Mouse (Mus musculus) lung, adult 2 months (tissue): ENCODE results near the gene Crygn. TPM values are rescaled to one million over a fixed set of nuclear protein-coding genes. Genes with fewer than 3 reads are reported as not detected.

Experiments used
- DNase-seq: peaks from one replicate; pipeline ENCODE4 v3.0.0; 2022
- H3K4me1 ChIP-seq: fragments of 200-500 bp; 2 replicates; pipeline ENCODE4 v1.6.1; 2011; ENCODE audit warnings: low read length; ENCODE audit not compliant: control insufficient read depth, insufficient read depth
- H3K4me3 ChIP-seq: fragments of 200-500 bp; replicated peaks from 2 replicates; pipeline ENCODE3; 2011; ENCODE audit warnings: low read depth, mild to moderate bottlenecking, control low read depth, low read length; ENCODE audit errors: extremely low read depth
- CTCF ChIP-seq: fragments of 200-500 bp; IDR thresholded peaks from 2 replicates; pipeline ENCODE4 v1.5.1; 2011; ENCODE audit warnings: mild to moderate bottlenecking, low read length, control low read depth; ENCODE audit not compliant: insufficient read depth
- POLR2A ChIP-seq: fragments of 200-500 bp; IDR thresholded peaks from 2 replicates; pipeline ENCODE4 v1.6.1; 2011; ENCODE audit warnings: low read depth, mild to moderate bottlenecking, control low read depth, low read length, borderline replicate concordance; ENCODE audit errors: extremely low read depth
- WGBS: fragments of 180-500 bp; shearing (Covaris S2); methylation state at CpG from one replicate; pipeline ENCODE4 v1.1.7; 2018; 5-methylcytosine and 5-hydroxymethylcytosine counted together
- polyA plus RNA-seq: library from polyadenylated mRNA; depleted of rRNA; stranded (reverse); fragments of >200 nt; gene quantifications from 2 replicates; pipeline ENCODE4 v1.2.3, GENCODE M21; 2012

The Crygn gene
- polyA plus RNA-seq, 1 experiment, result 0.28 TPM

GRCm38 (mm10) chr5:24750321-24751304 is 7.2 kb downstream of the Crygn start:
- H3K4me3 ChIP-seq, result peak overlapping the region; percentile 83
- WGBS, result 2% methylated on average over 57 of the region's 59 CpGs
- peak; percentile 87 for DNase-seq

GRCm38 (mm10) chr5:24749731-24750130 is 8.1 kb downstream of the Crygn start:
- Histone ChIP-seq H3K4me1 (peaks cover 4% of the 10 kb centered on the region; the same call in 1 of the 2 replicates), H3K4me3 (no peak overlapping the region)
- DNase-seq, result no peak
- 66% methylated on average over 5 of the region's 5 CpGs for WGBS
- no peak for TF ChIP-seq CTCF

More at GRCm38 (mm10) chr5:24750321-24751304, 7.2 kb downstream of the Crygn start:
- peaks cover 4% of the 10 kb centered on the region; the same call in 1 of the 2 replicates for H3K4me1 ChIP-seq
- TF ChIP-seq POLR2A (peak; percentile 59; the same call in 1 of the 2 replicates), CTCF (peak; percentile 56)

- WGBS, result 35% methylated on average over 6 of the region's 6 CpGs
- Histone ChIP-seq H3K4me3 (no peak overlapping the region), H3K4me1 (peaks cover 4% of the 10 kb centered on the region; the same call in 1 of the 2 replicates)
- no peak for DNase-seq
- TF ChIP-seq CTCF (no peak), POLR2A (no peak)
Observed at GRCm38 (mm10) chr5:24747533-24747932, 10.3 kb downstream of the Crygn start.

- DNase-seq, result no peak
- TF ChIP-seq POLR2A, result no peak
- no peak for TF ChIP-seq CTCF
- peaks cover 2% of the 10 kb centered on the region; the same call in 1 of the 2 replicates for H3K4me1 ChIP-seq
- H3K4me3 ChIP-seq, result no peak overlapping the region
- 84% methylated on average over 10 of the region's 10 CpGs for WGBS
Observed at GRCm38 (mm10) chr5:24743956-24744355, 13.9 kb downstream of the Crygn start.

- peaks cover 4% of the 10 kb centered on the region; the same call in 1 of the 2 replicates for H3K4me1 ChIP-seq
- 77% methylated on average over 15 of the region's 15 CpGs for WGBS
- TF ChIP-seq CTCF (no peak), POLR2A (no peak)
- H3K4me3 ChIP-seq, result no peak overlapping the region
- no peak for DNase-seq
Observed at GRCm38 (mm10) chr5:24741172-24741885, 16.5 kb downstream of the Crygn start.

- Histone ChIP-seq H3K4me1 (peaks cover 4% of the 10 kb centered on the region; the same call in 1 of the 2 replicates), H3K4me3 (no peak overlapping the region)
- no peak for DNase-seq
- no peak for TF ChIP-seq CTCF
- no peak for TF ChIP-seq POLR2A
- WGBS, result 24% methylated on average over 15 of the region's 15 CpGs
Observed at GRCm38 (mm10) chr5:24739141-24739753, 18.6 kb downstream of the Crygn start.

GRCm38 (mm10) chr5:24738517-24738916 is 19.3 kb downstream of the Crygn start:
- no peak overlapping the region for H3K4me3 ChIP-seq
- no peak for DNase-seq
- TF ChIP-seq POLR2A, result no peak
- H3K4me1 ChIP-seq, result peaks cover 4% of the 10 kb centered on the region; the same call in 1 of the 2 replicates
- WGBS, result 74% methylated on average over 1 of the region's 1 CpGs

GRCm38 (mm10) chr5:24737595-24737994 is 20.2 kb downstream of the Crygn start:
- TF ChIP-seq CTCF, result no peak
- TF ChIP-seq POLR2A, result no peak

GRCm38 (mm10) chr5:24733771-24734426 is 23.9 kb downstream of the Crygn start:
- TF ChIP-seq POLR2A (no peak), CTCF (no peak)
- no peak for DNase-seq
- WGBS, result 62% methylated on average over 7 of the region's 7 CpGs
- Histone ChIP-seq H3K4me3 (no peak overlapping the region), H3K4me1 (peaks cover 7% of the 10 kb centered on the region; the same call in 1 of the 2 replicates)

More at GRCm38 (mm10) chr5:24737595-24737994, 20.2 kb downstream of the Crygn start:
- Histone ChIP-seq H3K4me1 (peaks cover 4% of the 10 kb centered on the region; the same call in 1 of the 2 replicates), H3K4me3 (no peak overlapping the region)
- DNase-seq, result no peak
- 93% methylated on average over 10 of the region's 10 CpGs for WGBS
